Mouse (Mus musculus): ENCODE measurements around the gene Dab1.

DNA sequence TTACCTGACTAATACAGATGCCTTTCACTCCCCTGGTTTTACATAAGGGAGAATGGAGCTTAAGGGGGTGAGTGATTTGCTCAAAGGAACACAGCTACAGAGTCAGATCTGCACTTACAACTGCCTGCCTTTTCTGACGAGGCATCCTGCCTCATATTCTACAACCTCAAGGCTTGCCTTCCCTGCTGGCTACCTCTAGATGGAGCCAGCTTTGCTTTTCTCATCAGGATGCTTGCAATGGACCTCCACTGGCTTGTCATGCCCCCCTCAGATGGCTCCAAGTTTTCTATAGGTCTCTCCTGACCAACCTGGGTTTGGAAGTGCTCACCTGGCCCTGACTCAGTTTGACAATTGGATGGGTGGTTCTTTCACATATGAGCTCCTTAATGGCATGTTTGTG lies 238.0 kb downstream of the Dab1 start:
- TF ChIP-seq CTCF (IDR thresholded peaks at IDR 0.05) (peak; percentile 23; the same call in 1 of the 2 replicates), EP300 (IDR thresholded peaks at IDR 0.05) (no peak)
